Mouse (Mus musculus): ENCODE data around the gene Sept8. TPM values are rescaled to one million over a fixed set of nuclear protein-coding genes. Genes with fewer than 3 reads are reported as not detected.
A peak's percentile ranks its signal among the peaks of the same experiment; 100 is the strongest.

Sept8 gene
- total RNA-seq (2021): 10 to 100 TPM; 32.0 to 37.0 TPM

GRCm38 (mm10) chr11:53519207-53520121 lies at the start of gene Sept8:
Gene Sept8 (plus strand): TSS chr11:53519257.
- intact Hi-C loops (cut with DNase I): no loop called here
- DNase-seq (ENCODE audit: low spot score): peak; percentile 52

- intact Hi-C loops (cut with DNase I): loop anchor here (1.0 kb wide), 1 partner anchor 159 kb away; no protein-coding TSS in a partner anchor
- DNase-seq (ENCODE audit: low spot score): no peak
Measured at GRCm38 (mm10) chr11:53469294-53469967, 49.6 kb upstream of the Sept8 start.

GRCm38 (mm10) chr11:53469968-53470695 lies 48.9 kb upstream of the Sept8 start, which contains the start of gene Gm9837:
Gene Gm9837 (minus strand): TSS chr11:53470479.
- DNase-seq (ENCODE audit: low spot score): peak; percentile 78
- intact Hi-C loops (cut with DNase I): loop anchor here (1.0 to 5.0 kb wide), 4 partner anchors 42 to 267 kb away; no protein-coding TSS in a partner anchor

- DNase-seq (ENCODE audit: low spot score): no peak
- intact Hi-C loops (cut with DNase I): loop anchor here (5.0 kb wide), 2 partner anchors 40 to 110 kb away; no protein-coding TSS in a partner anchor
Measured at GRCm38 (mm10) chr11:53472709-53473108, 46.3 kb upstream of the Sept8 start.

GRCm38 (mm10) chr11:53475620-53476019 lies 43.4 kb upstream of the Sept8 start:
- intact Hi-C loops (cut with DNase I): no loop called here
- DNase-seq (ENCODE audit: low spot score): no peak

- intact Hi-C loops (cut with DNase I): no loop called here
- no peak for DNase-seq (ENCODE audit: low spot score)
Measured at GRCm38 (mm10) chr11:53477833-53478232, 41.2 kb upstream of the Sept8 start.

- DNase-seq (ENCODE audit: low spot score): no peak
Measured at GRCm38 (mm10) chr11:53478383-53479170, 40.5 kb upstream of the Sept8 start.

GRCm38 (mm10) chr11:53479171-53479782 lies 39.8 kb upstream of the Sept8 start:
- DNase-seq (ENCODE audit: low spot score): no peak
- intact Hi-C loops (cut with DNase I): no loop called here

More at GRCm38 (mm10) chr11:53478383-53479170, 40.5 kb upstream of the Sept8 start:
- intact Hi-C loops (cut with DNase I): no loop called here

GRCm38 (mm10) chr11:53479783-53480301 lies 39.2 kb upstream of the Sept8 start, which contains the start of the genes Gm9945 and Sowaha:
Gene Gm9945 (plus strand): TSS chr11:53480166.
Gene Sowaha (minus strand): TSS chr11:53480274.
- intact Hi-C loops (cut with DNase I): no loop called here
- DNase-seq (ENCODE audit: low spot score): no peak

GRCm38 (mm10) chr11:53481088-53481730 lies 37.8 kb upstream of the Sept8 start:
- intact Hi-C loops (cut with DNase I): no loop called here
- DNase-seq (ENCODE audit: low spot score): no peak

- DNase-seq (ENCODE audit: low spot score): no peak
- intact Hi-C loops (cut with DNase I): no loop called here
Measured at GRCm38 (mm10) chr11:53483159-53483891, 35.7 kb upstream of the Sept8 start.

GRCm38 (mm10) chr11:53485719-53486118 lies 33.3 kb upstream of the Sept8 start:
- intact Hi-C loops (cut with DNase I): no loop called here
- no peak for DNase-seq (ENCODE audit: low spot score)

GRCm38 (mm10) chr11:53486351-53486750 lies 32.7 kb upstream of the Sept8 start:
- no peak for DNase-seq (ENCODE audit: low spot score)
- intact Hi-C loops (cut with DNase I): no loop called here

GRCm38 (mm10) chr11:53486822-53487594 lies 32.0 kb upstream of the Sept8 start:
- no peak for DNase-seq (ENCODE audit: low spot score)
- intact Hi-C loops (cut with DNase I): no loop called here

- intact Hi-C loops (cut with DNase I): no loop called here
- no peak for DNase-seq (ENCODE audit: low spot score)
Measured at GRCm38 (mm10) chr11:53489007-53489406, 30.1 kb upstream of the Sept8 start.

- intact Hi-C loops (cut with DNase I): no loop called here
- DNase-seq (ENCODE audit: low spot score): no peak
Measured at GRCm38 (mm10) chr11:53489421-53489820, 29.6 kb upstream of the Sept8 start.

GRCm38 (mm10) chr11:53491954-53492401 lies 27.1 kb upstream of the Sept8 start:
- peak; percentile 34 for DNase-seq (ENCODE audit: low spot score)
- intact Hi-C loops (cut with DNase I): no loop called here
